Mouse (Mus musculus) thymus, adult 2 months (tissue): ENCODE results near the gene Stambp.

Source experiments
- CTCF ChIP-seq: fragments of 200-500 bp; IDR thresholded peaks from 2 replicates; pipeline ENCODE4 v1.5.1; 2012; ENCODE audit warnings: mild to moderate bottlenecking, control low read depth, low read length, moderate library complexity, borderline replicate concordance; ENCODE audit not compliant: control insufficient read depth, poor library complexity, insufficient read depth; ENCODE audit errors: extremely low read depth
- POLR2A ChIP-seq: fragments of 200-500 bp; IDR thresholded peaks from 2 replicates; pipeline ENCODE4 v1.6.1; 2012; ENCODE audit warnings: mild to moderate bottlenecking, low read length, control low read depth, moderate library complexity; ENCODE audit not compliant: control insufficient read depth, poor library complexity, insufficient read depth; ENCODE audit errors: extremely low read depth

DNA sequence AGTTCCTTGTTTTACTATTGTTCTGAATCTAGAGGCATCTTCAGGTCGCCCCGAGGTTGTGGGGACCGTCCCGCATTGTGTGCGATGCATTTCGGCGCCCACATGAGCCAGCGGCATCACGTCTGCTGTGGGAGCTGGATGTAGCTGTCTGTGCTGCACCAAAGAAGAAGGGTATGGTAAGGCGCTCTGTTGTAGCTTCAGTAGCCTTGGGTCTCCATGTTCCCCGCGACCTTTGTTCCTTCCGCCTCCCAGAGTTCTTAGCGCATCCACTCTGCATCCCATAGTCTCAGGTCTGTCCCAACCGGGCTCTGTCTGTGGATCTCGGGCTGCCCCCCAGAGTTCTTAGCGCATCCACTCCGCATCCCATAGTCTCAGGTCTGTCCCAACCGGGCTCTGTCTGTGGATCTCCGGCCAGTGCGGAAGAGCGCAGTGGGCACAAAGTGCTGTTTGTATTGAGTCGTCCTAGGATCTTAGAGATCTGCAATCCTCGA is 26.6 kb upstream of the Stambp start:
- no peak for TF ChIP-seq CTCF
- no peak for TF ChIP-seq POLR2A
